Mouse (Mus musculus): Measurements from ENCODE around the gene Ntan1. TPM values are rescaled to one million over a fixed set of nuclear protein-coding genes. Genes with fewer than 3 reads are reported as not detected.

Gene Ntan1
- polyA plus RNA-seq, 1 experiment = 155 TPM

DNA sequence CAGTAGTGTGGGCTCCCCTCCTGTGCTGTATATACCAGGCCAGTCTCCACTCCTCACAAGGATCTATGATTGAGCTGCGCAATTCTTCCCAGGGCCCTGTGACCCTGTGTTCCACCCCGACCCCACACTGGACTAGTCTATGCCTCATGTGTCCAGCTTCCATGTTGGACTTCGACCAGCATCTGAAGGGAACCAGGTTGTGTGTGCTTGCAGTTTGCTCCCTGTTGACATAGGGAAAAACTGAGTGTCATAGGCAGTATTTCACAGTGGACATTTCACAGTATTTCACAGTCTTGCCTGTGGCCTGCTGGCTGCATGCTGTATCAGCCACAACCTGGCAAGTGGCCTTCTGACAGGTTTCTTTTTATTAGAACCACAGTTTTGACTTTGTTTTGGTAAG, 5.4 kb upstream of the Ntan1 start:
- Histone ChIP-seq H3K4me1 (ENCODE audit: control insufficient read depth, insufficient read depth, insufficient read length, low read length) (no peaks in the 10 kb centered on the region; the same call in 1 of the 2 replicates), H3K27ac (replicated peaks; ENCODE audit: low read depth, low read length) (no peak overlapping the region), H3K4me3 (ENCODE audit: insufficient read depth, low read depth, low read length) (no peak overlapping the region)

- H3K4me1 ChIP-seq (ENCODE audit: control insufficient read depth, insufficient read depth, insufficient read length, low read length) = peaks cover 12% of the 10 kb centered on the region
- H3K4me3 ChIP-seq (ENCODE audit: insufficient read depth, low read depth, low read length) = peak overlapping the region; percentile 93
- peak overlapping the region; percentile 67 for H3K27ac ChIP-seq (replicated peaks; ENCODE audit: low read depth, low read length)
These were observed 724 bp downstream of the Ntan1 start for GRCm38 (mm10) chr16:13819394-13819743.

GRCm38 (mm10) chr16:13819806-13820500, 1.3 kb downstream of the Ntan1 start:
- Histone ChIP-seq H3K4me1 (ENCODE audit: control insufficient read depth, insufficient read depth, insufficient read length, low read length) (peaks cover 14% of the 10 kb centered on the region), H3K4me3 (ENCODE audit: insufficient read depth, low read depth, low read length) (peak overlapping the region; percentile 93), H3K27ac (replicated peaks; ENCODE audit: low read depth, low read length) (peak overlapping the region; percentile 67; the same call in 1 of the 2 replicates)

DNA sequence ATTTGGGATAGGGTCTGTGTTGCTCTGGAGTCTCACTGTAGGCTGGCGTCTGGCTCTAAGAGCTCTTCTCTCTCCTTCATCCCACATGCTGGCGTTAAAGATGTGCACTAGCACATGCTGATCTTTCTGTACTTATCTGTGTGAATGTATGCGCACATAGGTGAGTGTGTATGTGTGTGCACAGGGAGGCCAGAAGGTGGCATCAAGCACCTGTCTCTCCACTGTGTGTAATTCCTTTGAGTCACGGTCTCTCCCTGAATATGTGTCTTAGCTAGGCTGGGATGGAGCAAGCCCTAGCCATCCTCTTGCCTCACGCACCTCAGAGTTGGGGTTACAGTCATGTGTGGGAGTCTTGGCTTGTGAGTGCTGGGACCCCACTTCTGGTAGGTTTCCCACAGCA, 2.1 kb downstream of the Ntan1 start:
- Histone ChIP-seq H3K27ac (replicated peaks; ENCODE audit: low read depth, low read length) (no peak overlapping the region), H3K4me3 (ENCODE audit: insufficient read depth, low read depth, low read length) (no peak overlapping the region), H3K4me1 (ENCODE audit: control insufficient read depth, insufficient read depth, insufficient read length, low read length) (peaks cover 14% of the 10 kb centered on the region)

DNA sequence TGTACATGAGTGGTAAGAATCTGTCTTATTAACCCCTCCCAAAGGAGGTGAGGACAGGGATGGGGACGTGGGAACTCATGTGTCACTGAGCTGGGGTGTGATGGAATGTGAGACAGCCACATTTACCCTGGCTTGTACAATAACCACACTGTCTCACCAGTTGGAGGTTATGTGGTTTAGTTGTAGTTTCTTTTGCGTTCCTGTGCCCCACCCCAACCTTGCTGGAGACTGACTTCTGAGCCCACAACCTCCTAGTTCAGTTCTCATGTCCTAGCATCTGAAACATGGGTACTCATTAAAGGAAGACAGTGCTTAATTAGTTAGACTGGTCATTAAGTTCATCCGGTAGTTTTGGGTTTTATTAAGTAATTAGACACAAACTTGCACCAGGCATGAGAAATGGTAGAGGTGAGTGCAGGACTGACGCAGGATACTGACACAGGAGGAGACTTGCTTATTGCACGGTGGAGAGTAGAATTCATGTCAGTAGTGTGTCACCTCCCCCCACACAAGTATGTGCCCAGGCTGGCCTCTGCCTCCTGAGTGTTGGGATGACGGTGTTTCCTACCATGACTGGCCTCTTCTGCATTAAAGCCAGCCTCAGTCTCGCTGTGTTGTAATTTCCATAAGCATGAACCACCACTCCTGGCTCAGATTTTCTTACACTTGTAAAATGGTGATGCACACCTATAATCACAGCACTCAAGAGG, 7.3 kb downstream of the Ntan1 start:
- peaks cover 4% of the 10 kb centered on the region for H3K4me1 ChIP-seq (ENCODE audit: control insufficient read depth, insufficient read depth, insufficient read length, low read length)
- no peak overlapping the region for H3K4me3 ChIP-seq (ENCODE audit: insufficient read depth, low read depth, low read length)
- H3K27ac ChIP-seq (replicated peaks; ENCODE audit: low read depth, low read length) = no peak overlapping the region

- Histone ChIP-seq H3K4me3 (ENCODE audit: insufficient read depth, low read depth, low read length) (no peak overlapping the region), H3K27ac (replicated peaks; ENCODE audit: low read depth, low read length) (no peak overlapping the region), H3K4me1 (ENCODE audit: control insufficient read depth, insufficient read depth, insufficient read length, low read length) (peaks cover 6% of the 10 kb centered on the region)
These were observed 7.9 kb downstream of the Ntan1 start for GRCm38 (mm10) chr16:13826511-13826910.

DNA sequence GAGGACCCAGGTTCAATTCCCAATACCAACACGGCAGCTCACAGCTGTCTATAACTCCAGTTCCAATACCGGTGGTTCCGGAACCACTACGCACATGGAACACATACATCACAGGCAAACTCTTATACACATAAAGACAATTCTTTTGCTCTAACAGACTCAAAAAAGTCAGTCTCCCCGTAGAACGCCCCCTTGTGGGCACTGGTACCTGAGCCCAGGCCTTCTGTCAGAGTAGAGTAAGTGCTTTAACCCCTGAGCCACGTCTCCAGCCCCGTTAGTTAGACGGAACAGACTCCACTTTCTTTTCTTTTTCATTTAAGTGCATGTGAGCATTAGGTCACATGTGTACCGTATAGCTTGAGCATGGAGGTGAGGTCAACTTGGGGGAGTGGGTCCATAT, 11.8 kb downstream of the Ntan1 start:
- Histone ChIP-seq H3K27ac (replicated peaks; ENCODE audit: low read depth, low read length) (no peak overlapping the region), H3K4me3 (ENCODE audit: insufficient read depth, low read depth, low read length) (no peak overlapping the region), H3K4me1 (ENCODE audit: control insufficient read depth, insufficient read depth, insufficient read length, low read length) (0 out of 2 replicates have a peak, but pooled peaks cover 3% of the 10 kb centered on the region)

DNA sequence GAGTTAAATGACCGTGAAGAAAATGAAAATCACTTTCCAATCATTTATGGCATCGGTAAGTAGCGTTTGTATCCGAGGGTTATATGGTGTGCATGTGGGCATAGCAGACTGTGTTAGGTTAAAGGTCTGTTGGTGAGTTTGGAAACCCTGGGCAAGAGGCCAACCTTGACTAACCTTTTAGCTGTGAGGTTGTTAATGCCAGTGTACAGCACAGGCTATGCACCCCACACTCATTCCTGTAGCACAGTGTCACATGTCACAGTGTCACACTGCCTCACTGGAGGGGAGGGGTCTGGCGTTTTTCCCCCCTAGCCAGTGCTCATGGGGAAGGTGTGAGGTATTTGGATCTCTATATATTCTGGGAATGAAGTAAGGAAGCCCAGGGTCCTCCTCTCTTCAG, 13.0 kb downstream of the Ntan1 start:
- H3K4me1 ChIP-seq (ENCODE audit: control insufficient read depth, insufficient read depth, insufficient read length, low read length) = 0 out of 2 replicates have a peak, but pooled peaks cover 3% of the 10 kb centered on the region
- no peak overlapping the region for H3K4me3 ChIP-seq (ENCODE audit: insufficient read depth, low read depth, low read length)
- H3K27ac ChIP-seq (replicated peaks; ENCODE audit: low read depth, low read length) = no peak overlapping the region

- no peak overlapping the region for H3K27ac ChIP-seq (replicated peaks; ENCODE audit: low read depth, low read length)
- no peak overlapping the region for H3K4me3 ChIP-seq (ENCODE audit: insufficient read depth, low read depth, low read length)
- 0 out of 2 replicates have a peak, but pooled peaks cover 3% of the 10 kb centered on the region for H3K4me1 ChIP-seq (ENCODE audit: control insufficient read depth, insufficient read depth, insufficient read length, low read length)
These were observed 15.7 kb downstream of the Ntan1 start for GRCm38 (mm10) chr16:13834382-13834781.

DNA sequence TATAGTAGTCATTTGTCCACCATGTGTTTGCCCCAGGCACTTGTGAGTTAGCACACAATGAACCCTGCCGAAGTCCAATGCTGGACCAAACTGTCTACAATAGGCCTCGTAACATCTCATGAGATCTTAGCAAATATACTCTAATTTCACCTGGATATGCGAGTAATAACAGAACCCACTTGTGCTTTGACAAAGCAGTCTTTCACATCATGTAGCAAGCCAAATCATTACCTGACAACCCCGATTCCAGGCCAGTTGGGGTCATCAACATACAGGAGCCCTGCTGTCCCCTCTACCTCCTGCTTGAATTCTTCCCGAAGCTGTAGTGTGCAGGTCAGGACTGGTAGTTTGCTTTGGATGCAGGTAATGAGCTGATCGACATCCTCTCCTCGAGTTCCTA, 21.4 kb downstream of the Ntan1 start:
- Histone ChIP-seq H3K4me3 (ENCODE audit: insufficient read depth, low read depth, low read length) (no peak overlapping the region), H3K4me1 (ENCODE audit: control insufficient read depth, insufficient read depth, insufficient read length, low read length) (no peaks in the 10 kb centered on the region)

GRCm38 (mm10) chr16:13840956-13841355, 22.3 kb downstream of the Ntan1 start:
- no peaks in the 10 kb centered on the region for H3K4me1 ChIP-seq (ENCODE audit: control insufficient read depth, insufficient read depth, insufficient read length, low read length)
- H3K4me3 ChIP-seq (ENCODE audit: insufficient read depth, low read depth, low read length) = no peak overlapping the region
- H3K27ac ChIP-seq (replicated peaks; ENCODE audit: low read depth, low read length) = no peak overlapping the region

More for the DNA sequence above, 21.4 kb downstream of the Ntan1 start:
- H3K27ac ChIP-seq (replicated peaks; ENCODE audit: low read depth, low read length) = no peak overlapping the region

- Histone ChIP-seq H3K4me1 (ENCODE audit: control insufficient read depth, insufficient read depth, insufficient read length, low read length) (no peaks in the 10 kb centered on the region), H3K27ac (replicated peaks; ENCODE audit: low read depth, low read length) (no peak overlapping the region), H3K4me3 (ENCODE audit: insufficient read depth, low read depth, low read length) (no peak overlapping the region)
These were observed 26.4 kb downstream of the Ntan1 start for GRCm38 (mm10) chr16:13845031-13845430.

DNA sequence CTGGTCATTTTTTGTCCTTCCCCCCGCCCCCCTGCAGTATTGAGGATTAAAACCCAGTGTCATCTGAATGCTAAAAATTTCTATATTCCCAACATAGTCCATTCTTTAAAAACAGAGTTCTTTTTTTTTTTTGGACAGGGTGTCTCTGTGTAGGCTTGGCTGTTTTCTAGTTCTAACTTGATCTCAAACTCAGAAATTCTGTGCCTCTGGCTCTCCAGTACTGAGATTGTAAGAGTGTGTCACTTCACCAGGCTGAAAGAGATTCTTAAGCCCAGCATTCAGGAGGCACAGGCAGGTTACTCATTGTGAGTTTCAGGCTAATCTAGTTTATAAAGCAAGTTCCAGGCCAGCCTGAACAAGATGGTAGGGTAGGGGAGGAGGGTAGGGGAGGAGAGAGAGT, 28.0 kb downstream of the Ntan1 start:
- no peak overlapping the region for H3K4me3 ChIP-seq (ENCODE audit: insufficient read depth, low read depth, low read length)
- no peaks in the 10 kb centered on the region for H3K4me1 ChIP-seq (ENCODE audit: control insufficient read depth, insufficient read depth, insufficient read length, low read length)

GRCm38 (mm10) chr16:13848310-13848709, 29.7 kb downstream of the Ntan1 start:
- no peak overlapping the region for H3K4me3 ChIP-seq (ENCODE audit: insufficient read depth, low read depth, low read length)
- H3K27ac ChIP-seq (replicated peaks; ENCODE audit: low read depth, low read length) = no peak overlapping the region
- H3K4me1 ChIP-seq (ENCODE audit: control insufficient read depth, insufficient read depth, insufficient read length, low read length) = no peaks in the 10 kb centered on the region

More for the DNA sequence above, 28.0 kb downstream of the Ntan1 start:
- H3K27ac ChIP-seq (replicated peaks; ENCODE audit: low read depth, low read length) = no peak overlapping the region

DNA sequence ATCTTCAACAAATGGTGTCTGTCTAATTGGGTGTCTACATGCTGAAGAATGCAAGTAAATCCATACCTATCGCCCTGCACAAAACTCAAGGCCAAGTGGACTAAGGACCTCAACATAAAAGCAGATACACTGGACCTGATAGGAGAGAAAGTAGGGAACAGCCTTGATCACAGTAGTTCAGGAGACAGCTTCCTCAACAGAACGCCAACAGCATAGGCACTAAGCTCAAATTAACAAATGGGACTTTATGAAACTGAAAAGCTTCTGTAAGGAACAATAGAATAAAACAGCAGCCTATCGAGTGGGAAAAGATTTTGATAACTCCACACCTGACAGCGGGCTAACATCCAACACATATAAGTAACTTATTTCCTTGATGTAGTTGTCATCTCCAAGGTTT, 32.8 kb downstream of the Ntan1 start:
- no peak overlapping the region for H3K4me3 ChIP-seq (ENCODE audit: insufficient read depth, low read depth, low read length)
- H3K27ac ChIP-seq (replicated peaks; ENCODE audit: low read depth, low read length) = no peak overlapping the region
- H3K4me1 ChIP-seq (ENCODE audit: control insufficient read depth, insufficient read depth, insufficient read length, low read length) = no peaks in the 10 kb centered on the region

GRCm38 (mm10) chr16:13853886-13854285, 35.2 kb downstream of the Ntan1 start:
- Histone ChIP-seq H3K4me3 (ENCODE audit: insufficient read depth, low read depth, low read length) (no peak overlapping the region), H3K27ac (replicated peaks; ENCODE audit: low read depth, low read length) (no peak overlapping the region), H3K4me1 (ENCODE audit: control insufficient read depth, insufficient read depth, insufficient read length, low read length) (no peaks in the 10 kb centered on the region)

Measured in brown adipose tissue, adult 24 weeks (tissue).